Mouse (Mus musculus) liver, adult 2 months (tissue): ENCODE results near the gene Fgd5.

Experiments used
- CTCF ChIP-seq: fragments of 200-500 bp; IDR thresholded peaks from 2 replicates; pipeline ENCODE4 v1.5.1; 2011; ENCODE audit warnings: low read depth, low read length, control low read depth
- POLR2A ChIP-seq: fragments of 200-500 bp; IDR thresholded peaks from 2 replicates; pipeline ENCODE4 v1.6.1; 2011; ENCODE audit warnings: low read length, control low read depth; ENCODE audit not compliant: insufficient read depth; ENCODE audit errors: extremely low read depth

DNA sequence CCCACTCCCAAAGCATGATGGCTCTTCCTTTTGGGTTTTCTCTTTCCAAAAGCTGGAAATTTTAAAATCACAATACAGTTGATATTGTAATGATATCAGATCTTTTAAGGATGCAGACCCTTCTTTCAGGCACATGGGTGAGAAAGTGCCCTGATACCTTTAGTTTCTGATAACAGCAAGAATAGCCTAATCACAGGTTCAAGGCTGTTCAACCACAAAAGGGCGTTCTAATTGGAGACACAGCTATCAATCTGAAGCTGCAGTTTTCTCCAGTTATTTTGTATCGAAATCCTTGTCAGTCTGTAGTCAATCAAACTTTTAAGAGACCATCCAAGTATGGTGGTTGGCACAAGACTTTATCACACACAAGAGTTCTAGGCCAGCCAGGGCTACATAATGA is 115.2 kb downstream of the Fgd5 start:
- no peak for TF ChIP-seq CTCF
- no peak for TF ChIP-seq POLR2A
